Mouse (Mus musculus): ENCODE results near the gene Hoxa10. TPM values are rescaled to one million over a fixed set of nuclear protein-coding genes. Genes with fewer than 3 reads are reported as not detected.

Hoxa10 gene
- total and polyA plus RNA-seq, 2 experiments from 2014 or later = 5.0 TPM; not detected in 1

GRCm38 (mm10) chr6:52275563-52276280 is 35.1 kb upstream of the Hoxa10 start:
- H3K4me3 ChIP-seq (ENCODE audit: low read depth, low read length) = no peak overlapping the region
- no peak for TF ChIP-seq EP300 (IDR thresholded peaks at IDR 0.05; ENCODE audit: low read depth)
- no peak for TF ChIP-seq CTCF (IDR thresholded peaks at IDR 0.05; ENCODE audit: low read depth)
- peaks cover 84% of the 10 kb centered on the region for H3K27me3 ChIP-seq (ENCODE audit: control insufficient read depth, insufficient read depth, low read length)
- no peak overlapping the region for H3K27ac ChIP-seq (ENCODE audit: low read depth)
- no peak overlapping the region for H3K4me2 ChIP-seq (ENCODE audit: low read depth, low read length)
- H3K9ac ChIP-seq (replicated peaks; ENCODE audit: low read depth, low read length) = no peak overlapping the region
- H3K4me1 ChIP-seq (ENCODE audit: control insufficient read depth, insufficient read depth) = no peaks in the 10 kb centered on the region
- DNase-seq (ENCODE audit: low spot score) (no peak), ATAC-seq (ENCODE audit: insufficient read depth, low read depth) (no peak)
- 18% methylated on average over 8 of the region's 8 CpGs for WGBS
- H3K36me3 ChIP-seq (replicated peaks; ENCODE audit: control insufficient read depth, insufficient read depth, low read length) = no peaks in the 10 kb centered on the region
- H3K9me3 ChIP-seq (replicated peaks; ENCODE audit: control insufficient read depth, low read length) = no peaks in the 10 kb centered on the region

GRCm38 (mm10) chr6:52274576-52274975 is 33.9 kb upstream of the Hoxa10 start:
- ATAC-seq (ENCODE audit: insufficient read depth, low read depth) = no peak
- no peak for DNase-seq (ENCODE audit: low spot score)
- Histone ChIP-seq H3K27me3 (ENCODE audit: control insufficient read depth, insufficient read depth, low read length) (peaks cover 89% of the 10 kb centered on the region), H3K36me3 (replicated peaks; ENCODE audit: control insufficient read depth, insufficient read depth, low read length) (no peaks in the 10 kb centered on the region), H3K9ac (replicated peaks; ENCODE audit: low read depth, low read length) (no peak overlapping the region), H3K4me3 (ENCODE audit: low read depth, low read length) (no peak overlapping the region), H3K9me3 (replicated peaks; ENCODE audit: control insufficient read depth, low read length) (no peaks in the 10 kb centered on the region), H3K4me2 (ENCODE audit: low read depth, low read length) (no peak overlapping the region), H3K4me1 (ENCODE audit: control insufficient read depth, insufficient read depth) (no peaks in the 10 kb centered on the region), H3K27ac (ENCODE audit: low read depth) (no peak overlapping the region)
- TF ChIP-seq CTCF (IDR thresholded peaks at IDR 0.05; ENCODE audit: low read depth) (no peak), EP300 (IDR thresholded peaks at IDR 0.05; ENCODE audit: low read depth) (no peak)
- WGBS = 8% methylated on average over 11 of the region's 11 CpGs

- H3K4me3 ChIP-seq (ENCODE audit: low read depth, low read length) = peak overlapping the region; percentile 14; the same call in 1 of the 2 replicates
- H3K27me3 ChIP-seq (ENCODE audit: control insufficient read depth, insufficient read depth, low read length) = peaks cover 95% of the 10 kb centered on the region
- no peaks in the 10 kb centered on the region for H3K4me1 ChIP-seq (ENCODE audit: control insufficient read depth, insufficient read depth)
- no peak for TF ChIP-seq CTCF (IDR thresholded peaks at IDR 0.05; ENCODE audit: low read depth)
- TF ChIP-seq EP300 (IDR thresholded peaks at IDR 0.05; ENCODE audit: low read depth) = no peak
- H3K27ac ChIP-seq (ENCODE audit: low read depth) = no peak overlapping the region
- ATAC-seq (ENCODE audit: insufficient read depth, low read depth) (no peak), DNase-seq (ENCODE audit: low spot score) (no peak)
- H3K36me3 ChIP-seq (replicated peaks; ENCODE audit: control insufficient read depth, insufficient read depth, low read length) = no peaks in the 10 kb centered on the region
- WGBS = 8% methylated on average over 22 of the region's 22 CpGs
- H3K9ac ChIP-seq (replicated peaks; ENCODE audit: low read depth, low read length) = no peak overlapping the region
- H3K9me3 ChIP-seq (replicated peaks; ENCODE audit: control insufficient read depth, low read length) = no peaks in the 10 kb centered on the region
- H3K4me2 ChIP-seq (ENCODE audit: low read depth, low read length) = no peak overlapping the region
Measured at GRCm38 (mm10) chr6:52273656-52274280, 33.1 kb upstream of the Hoxa10 start.

- H3K4me2 ChIP-seq (ENCODE audit: low read depth, low read length) = no peak overlapping the region
- H3K27ac ChIP-seq (ENCODE audit: low read depth) = no peak overlapping the region
- TF ChIP-seq CTCF (IDR thresholded peaks at IDR 0.05; ENCODE audit: low read depth) (no peak), EP300 (IDR thresholded peaks at IDR 0.05; ENCODE audit: low read depth) (no peak)
- no peak overlapping the region for H3K9ac ChIP-seq (replicated peaks; ENCODE audit: low read depth, low read length)
- ATAC-seq (ENCODE audit: insufficient read depth, low read depth) = no peak
- no peaks in the 10 kb centered on the region for H3K36me3 ChIP-seq (replicated peaks; ENCODE audit: control insufficient read depth, insufficient read depth, low read length)
- H3K4me1 ChIP-seq (ENCODE audit: control insufficient read depth, insufficient read depth) = no peaks in the 10 kb centered on the region
- H3K27me3 ChIP-seq (ENCODE audit: control insufficient read depth, insufficient read depth, low read length) = peaks cover 99% of the 10 kb centered on the region
- WGBS = 18% methylated on average over 22 of the region's 22 CpGs
- H3K9me3 ChIP-seq (replicated peaks; ENCODE audit: control insufficient read depth, low read length) = no peaks in the 10 kb centered on the region
- DNase-seq (ENCODE audit: low spot score) = no peak
- H3K4me3 ChIP-seq (ENCODE audit: low read depth, low read length) = peak overlapping the region; percentile 14; the same call in 1 of the 2 replicates
Measured at GRCm38 (mm10) chr6:52272766-52273655, 32.4 kb upstream of the Hoxa10 start.

All from heart, postnatal 0 days (tissue).